Mouse (Mus musculus) kidney, adult 2 months (tissue): ENCODE measurements around the gene Cebpe.

ENCODE experiments used
- CTCF ChIP-seq: fragments of 200-500 bp; conservative IDR thresholded peaks from 2 replicates; pipeline ENCODE4 v1.5.1; 2011; ENCODE audit warnings: low read depth, mild to moderate bottlenecking, control low read depth, low read length, moderate library complexity, mixed read lengths; ENCODE audit not compliant: insufficient read depth, insufficient read length
- POLR2A ChIP-seq: fragments of 200-500 bp; IDR thresholded peaks from one replicate; pipeline ENCODE4 v1.6.1; 2011; ENCODE audit warnings: low read depth, low read length, control low read depth

GRCm38 (mm10) chr14:54706589-54707320 lies 5.2 kb downstream of the Cebpe start:
- TF ChIP-seq CTCF (no peak), POLR2A (no peak)
